Mouse (Mus musculus) heart, embryonic 13.5 days (tissue): Measurements from ENCODE around the gene Kalrn. TPM values are rescaled to one million over a fixed set of nuclear protein-coding genes. Genes with fewer than 3 reads are reported as not detected.

Experiments
- ATAC-seq: fragments of 200-750 bp; cut with Nextera tagmentation; 2 replicates; pipeline ENCODE4 v1.8.0; 2017; ENCODE audit warnings: moderate TSS enrichment; ENCODE audit not compliant: insufficient number of reproducible peaks, low FRiP score, low TSS enrichment; ENCODE audit errors: extremely low read depth
- H3K27ac ChIP-seq: fragments of 300-500 bp; sonication (generic); replicated peaks from 2 replicates; pipeline ENCODE4 v1.5.1; 2015; ENCODE audit warnings: moderate library complexity, mild to moderate bottlenecking, inconsistent platforms
- H3K27me3 ChIP-seq: fragments of 300-500 bp; sonication (generic); replicated peaks from 2 replicates; pipeline ENCODE4 v1.6.1; 2015; ENCODE audit warnings: mild to moderate bottlenecking, inconsistent platforms
- H3K36me3 ChIP-seq: fragments of 300-500 bp; sonication (generic); 2 replicates; pipeline ENCODE4 v1.6.1; 2015; ENCODE audit warnings: mild to moderate bottlenecking, inconsistent platforms
- H3K4me1 ChIP-seq: fragments of 300-500 bp; sonication (generic); 2 replicates; pipeline ENCODE4 v1.6.1; 2015; ENCODE audit warnings: inconsistent platforms
- H3K4me2 ChIP-seq: fragments of 300-500 bp; sonication (generic); 2 replicates; pipeline ENCODE4 v1.6.1; 2015; ENCODE audit warnings: inconsistent platforms, mild to moderate bottlenecking, moderate library complexity
- H3K4me3 ChIP-seq: fragments of 300-500 bp; sonication (generic); 2 replicates; pipeline ENCODE4 v1.5.1; 2015; ENCODE audit warnings: moderate library complexity, mild to moderate bottlenecking, inconsistent platforms
- H3K9ac ChIP-seq: fragments of 300-500 bp; sonication (generic); 2 replicates; pipeline ENCODE4 v1.6.1; 2015; ENCODE audit warnings: inconsistent platforms, mild to moderate bottlenecking, moderate library complexity
- H3K9me3 ChIP-seq: fragments of 300-500 bp; sonication (generic); 2 replicates; pipeline ENCODE4 v1.6.1; 2016; ENCODE audit warnings: inconsistent platforms
- WGBS: fragments of 180-500 bp; shearing (Covaris S2); methylation state at CpG from one replicate; pipeline ENCODE4 v1.1.7; 2015; ENCODE audit warnings: mixed read lengths; 5-methylcytosine and 5-hydroxymethylcytosine counted together
- polyA plus RNA-seq: library from polyadenylated mRNA; unstranded; fragments of >200 nt; fragmentation: Nextera tagmentation; extraction: Ambion mirVana; gene quantifications from 2 replicates; pipeline ENCODE4 v1.2.1, GENCODE M21; 2015

The Kalrn gene
- polyA plus RNA-seq, 1 experiment from 2014 or later: 28.1 TPM

DNA sequence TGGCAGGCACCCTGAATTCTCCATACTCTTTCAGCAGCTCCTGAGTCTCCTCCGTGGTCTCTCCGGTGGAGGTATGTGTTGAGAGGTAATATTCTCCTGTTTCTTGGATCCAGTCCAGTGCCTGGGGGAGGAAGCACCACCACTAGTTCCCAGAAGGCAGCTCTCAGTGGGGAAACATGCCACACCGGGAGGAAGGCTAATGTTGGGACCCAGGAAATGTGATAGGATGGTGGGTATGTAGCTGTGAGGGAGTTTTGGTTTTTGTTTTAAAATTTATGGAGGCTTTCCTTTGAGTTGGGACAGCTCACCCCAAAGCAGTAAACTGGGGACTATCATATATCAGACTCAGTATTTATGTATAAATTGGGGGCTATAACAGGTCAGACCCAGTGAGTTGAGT lies 361.2 kb downstream of the Kalrn start:
- Histone ChIP-seq H3K4me1 (peaks cover 50% of the 10 kb centered on the region), H3K4me2 (no peak overlapping the region), H3K36me3 (peaks cover 75% of the 10 kb centered on the region), H3K27me3 (no peaks in the 10 kb centered on the region), H3K4me3 (no peak overlapping the region), H3K9ac (no peak overlapping the region), H3K9me3 (no peaks in the 10 kb centered on the region), H3K27ac (0 out of 2 replicates have a peak overlapping the region, but pooled peaks have one; percentile 50)
- 33% methylated on average over 3 of the region's 3 CpGs for WGBS
- ATAC-seq: no peak

DNA sequence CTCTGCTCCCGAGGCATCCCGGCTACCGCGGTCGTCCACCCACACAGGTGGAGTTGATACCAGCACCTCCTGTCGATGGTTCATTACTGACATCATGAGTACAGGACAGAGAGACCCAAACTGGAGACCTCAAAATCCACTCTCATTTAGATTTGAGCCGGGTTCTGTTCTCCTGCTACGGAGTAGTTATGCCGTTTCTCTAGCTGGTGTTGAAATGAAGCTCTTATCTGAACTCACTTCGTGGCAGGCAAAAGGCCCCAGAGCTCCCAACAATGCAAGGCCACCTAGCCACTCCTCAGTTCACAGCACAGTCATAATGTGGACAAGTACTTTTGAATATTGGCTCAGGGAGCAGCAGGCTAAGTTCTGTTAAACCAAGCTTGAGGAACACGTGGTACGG lies 362.1 kb downstream of the Kalrn start:
- no peak for ATAC-seq
- H3K27me3 ChIP-seq: no peaks in the 10 kb centered on the region
- H3K4me1 ChIP-seq: peaks cover 49% of the 10 kb centered on the region
- 0 out of 2 replicates have a peak overlapping the region, but pooled peaks have one; percentile 15 for H3K9ac ChIP-seq
- no peak overlapping the region for H3K4me3 ChIP-seq
- 38% methylated on average over 12 of the region's 12 CpGs for WGBS
- peaks cover 77% of the 10 kb centered on the region for H3K36me3 ChIP-seq
- H3K4me2 ChIP-seq: peak overlapping the region; percentile 22; the same call in 1 of the 2 replicates
- no peaks in the 10 kb centered on the region for H3K9me3 ChIP-seq
- peak overlapping the region; percentile 50 for H3K27ac ChIP-seq

DNA sequence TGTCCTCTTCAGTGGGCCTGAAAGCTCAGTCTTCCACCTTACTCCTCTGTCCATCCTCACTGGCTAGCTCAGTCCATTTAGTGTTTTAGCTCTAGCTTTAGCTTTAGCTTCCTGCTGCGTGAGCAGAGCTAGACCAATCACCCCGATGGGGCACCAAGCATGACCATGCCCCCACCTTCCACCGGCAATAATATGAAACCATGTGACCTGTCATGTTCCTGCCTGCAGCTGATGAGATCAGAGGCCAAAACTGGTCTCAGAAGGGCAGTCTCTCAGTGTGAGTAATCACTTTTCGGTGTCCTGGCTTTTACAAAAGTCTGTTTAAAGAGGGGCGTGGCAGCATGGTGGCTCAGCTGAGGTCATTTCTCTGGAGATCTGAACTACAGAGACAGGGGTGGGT lies 364.6 kb downstream of the Kalrn start:
- Histone ChIP-seq H3K27me3 (no peaks in the 10 kb centered on the region), H3K36me3 (peaks cover 77% of the 10 kb centered on the region), H3K9ac (peak overlapping the region; percentile 61), H3K4me2 (no peak overlapping the region), H3K4me3 (no peak overlapping the region), H3K27ac (peak overlapping the region; percentile 81), H3K4me1 (peaks cover 44% of the 10 kb centered on the region), H3K9me3 (no peaks in the 10 kb centered on the region)
- WGBS: 44% methylated on average over 5 of the region's 5 CpGs
- no peak for ATAC-seq

DNA sequence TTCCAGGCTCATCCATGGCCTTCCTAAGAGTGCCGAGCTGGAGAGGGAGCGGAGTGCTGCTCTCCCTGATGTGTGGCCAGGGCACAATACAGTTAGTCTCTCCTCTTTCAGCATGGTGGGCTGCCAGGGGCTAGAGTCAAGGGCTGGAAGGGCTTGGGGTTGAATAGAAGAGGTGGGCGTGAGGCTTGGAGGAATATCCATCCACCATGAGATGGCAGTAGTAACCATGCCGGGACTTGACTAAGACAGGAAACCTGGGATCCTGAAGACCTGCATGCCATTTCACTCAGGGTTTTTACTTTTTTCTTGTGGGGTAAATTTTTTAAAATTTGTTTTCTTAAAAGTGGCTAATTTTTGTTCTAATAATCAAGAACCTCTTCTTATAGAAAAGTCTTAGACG lies 365.4 kb downstream of the Kalrn start:
- H3K9ac ChIP-seq: no peak overlapping the region
- H3K4me3 ChIP-seq: no peak overlapping the region
- peaks cover 44% of the 10 kb centered on the region for H3K4me1 ChIP-seq
- H3K4me2 ChIP-seq: no peak overlapping the region
- H3K36me3 ChIP-seq: peaks cover 78% of the 10 kb centered on the region
- H3K27ac ChIP-seq: no peak overlapping the region
- H3K9me3 ChIP-seq: no peaks in the 10 kb centered on the region
- no peaks in the 10 kb centered on the region for H3K27me3 ChIP-seq
- WGBS: 73% methylated on average over 5 of the region's 5 CpGs
- no peak for ATAC-seq

DNA sequence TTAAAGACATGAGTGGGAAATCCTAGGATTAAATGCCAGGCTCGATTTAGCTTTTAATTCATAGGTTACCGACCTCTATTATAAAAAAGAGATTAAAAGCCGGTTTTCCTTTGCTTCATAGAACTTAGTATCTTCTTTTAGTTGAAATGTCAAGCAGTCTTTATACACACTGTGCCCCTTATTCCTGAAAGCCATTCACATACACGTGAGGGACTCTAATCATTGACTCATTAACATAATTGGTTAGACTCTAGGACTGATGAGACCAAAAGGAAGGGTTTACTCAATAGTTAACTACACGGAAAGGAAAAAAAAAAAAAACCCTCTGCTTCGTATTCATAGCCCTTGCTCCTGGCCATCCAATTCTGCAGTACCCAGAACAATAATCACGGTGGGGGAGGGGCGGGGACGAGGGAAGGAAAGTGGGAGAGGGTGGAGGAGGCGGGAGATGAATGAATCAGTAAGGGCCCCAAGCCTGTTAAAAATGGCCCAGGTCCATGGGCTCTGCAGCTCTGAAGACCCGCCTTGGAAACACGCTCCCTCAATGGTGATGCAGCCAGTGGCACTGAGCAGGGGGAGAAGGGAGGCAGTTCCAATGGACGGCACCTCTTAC lies 368.7 kb downstream of the Kalrn start:
- peaks cover 12% of the 10 kb centered on the region for H3K4me1 ChIP-seq
- no peak overlapping the region for H3K27ac ChIP-seq
- no peak overlapping the region for H3K4me2 ChIP-seq
- no peak overlapping the region for H3K4me3 ChIP-seq
- 79% methylated on average over 13 of the region's 13 CpGs for WGBS
- no peaks in the 10 kb centered on the region for H3K27me3 ChIP-seq
- H3K9ac ChIP-seq: no peak overlapping the region
- no peaks in the 10 kb centered on the region for H3K9me3 ChIP-seq
- H3K36me3 ChIP-seq: peaks cover 80% of the 10 kb centered on the region
- no peak for ATAC-seq

DNA sequence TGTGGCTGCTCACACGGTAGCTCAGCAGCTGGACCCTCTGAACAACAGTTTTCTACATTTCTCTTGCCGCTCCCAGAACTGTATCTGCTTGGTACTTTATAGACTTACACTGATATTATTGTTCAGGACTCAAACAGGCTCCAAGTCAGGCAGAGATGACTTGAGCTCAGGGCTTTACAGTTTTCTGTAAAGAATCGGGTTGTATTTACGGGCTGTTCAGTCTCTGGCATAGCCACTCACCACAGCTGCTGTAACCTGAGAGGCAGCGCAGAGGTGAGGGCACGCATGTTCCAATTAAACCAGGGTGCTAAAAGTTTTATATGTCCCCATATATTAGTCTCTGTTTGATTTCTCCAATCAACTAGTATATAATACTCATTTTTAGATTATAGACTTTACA lies 373.8 kb downstream of the Kalrn start:
- WGBS: 76% methylated on average over 6 of the region's 6 CpGs
- H3K36me3 ChIP-seq: peaks cover 77% of the 10 kb centered on the region
- no peak overlapping the region for H3K4me2 ChIP-seq
- no peaks in the 10 kb centered on the region for H3K4me1 ChIP-seq
- no peak for ATAC-seq
- H3K9me3 ChIP-seq: no peaks in the 10 kb centered on the region
- H3K9ac ChIP-seq: no peak overlapping the region
- H3K27me3 ChIP-seq: no peaks in the 10 kb centered on the region
- H3K27ac ChIP-seq: no peak overlapping the region
- H3K4me3 ChIP-seq: no peak overlapping the region

DNA sequence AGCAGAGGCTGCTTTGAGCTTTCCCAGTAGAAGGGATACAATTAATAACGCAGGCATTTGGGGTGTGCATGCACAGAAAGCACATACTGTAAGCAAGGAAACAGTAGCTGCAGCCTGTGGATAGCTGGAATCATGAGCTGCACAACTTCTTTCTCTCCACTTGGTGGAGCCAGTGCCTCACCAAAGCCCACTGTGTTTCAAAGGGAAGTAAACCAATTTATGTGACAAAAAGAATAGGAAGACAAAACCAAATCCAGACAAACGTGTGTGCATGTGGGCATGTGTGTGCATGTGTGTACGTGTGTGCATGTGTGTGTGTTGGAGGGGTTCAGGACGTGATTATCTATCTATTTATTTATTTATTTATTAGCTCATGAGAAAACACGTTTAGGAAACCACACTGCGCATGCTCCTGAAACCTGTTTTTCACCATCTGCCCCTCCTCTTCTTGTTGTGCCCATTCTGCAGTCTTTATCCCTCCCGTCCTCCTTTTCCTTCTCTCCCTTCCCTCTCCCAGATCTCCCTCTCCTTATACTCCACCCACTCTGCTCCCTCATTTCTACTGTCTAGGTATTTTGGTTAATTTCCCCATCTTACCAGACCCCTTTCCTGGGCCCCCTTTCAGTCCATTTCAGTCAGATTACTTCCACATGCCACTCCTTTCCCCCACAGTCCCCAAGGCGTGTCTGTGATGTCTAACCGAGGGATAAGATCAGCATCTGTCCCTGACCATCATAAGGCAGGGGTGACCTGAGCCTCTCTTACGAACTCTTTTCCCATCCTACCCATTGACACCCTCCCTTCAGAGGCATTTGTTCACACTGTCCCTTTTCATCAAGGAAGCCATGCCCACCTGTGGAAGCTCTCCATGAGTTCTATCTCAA lies 380.1 kb downstream of the Kalrn start:
- ATAC-seq: no peak
- Histone ChIP-seq H3K27me3 (no peaks in the 10 kb centered on the region), H3K27ac (no peak overlapping the region), H3K9me3 (no peaks in the 10 kb centered on the region), H3K4me1 (no peaks in the 10 kb centered on the region), H3K9ac (no peak overlapping the region), H3K36me3 (peaks cover 60% of the 10 kb centered on the region), H3K4me2 (no peak overlapping the region), H3K4me3 (no peak overlapping the region)
- WGBS: 45% methylated on average over 10 of the region's 10 CpGs

DNA sequence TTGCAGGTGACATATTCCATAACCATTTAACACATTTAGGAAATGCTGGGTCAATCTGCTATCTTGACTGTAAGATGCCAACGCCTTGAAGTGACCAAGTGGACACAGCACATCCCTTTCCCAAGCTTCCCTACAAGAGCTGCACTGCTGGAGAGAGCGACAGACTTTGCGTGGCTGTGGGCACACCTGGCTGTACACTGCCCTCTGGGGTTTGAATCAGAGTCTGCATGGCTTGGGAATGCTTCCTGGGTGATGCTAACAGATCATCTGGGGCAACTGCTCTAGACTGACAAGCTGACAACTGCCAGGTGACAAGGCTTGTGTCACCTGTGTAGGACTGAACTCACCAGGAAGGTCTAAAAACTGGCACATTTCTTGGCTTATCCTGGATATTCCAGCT lies 388.6 kb downstream of the Kalrn start:
- Histone ChIP-seq H3K9me3 (no peaks in the 10 kb centered on the region), H3K4me1 (peaks cover 5% of the 10 kb centered on the region; the same call in 1 of the 2 replicates), H3K36me3 (peaks cover 62% of the 10 kb centered on the region), H3K9ac (no peak overlapping the region), H3K27ac (no peak overlapping the region), H3K4me2 (no peak overlapping the region), H3K27me3 (no peaks in the 10 kb centered on the region), H3K4me3 (no peak overlapping the region)
- no peak for ATAC-seq
- 51% methylated on average over 3 of the region's 3 CpGs for WGBS

DNA sequence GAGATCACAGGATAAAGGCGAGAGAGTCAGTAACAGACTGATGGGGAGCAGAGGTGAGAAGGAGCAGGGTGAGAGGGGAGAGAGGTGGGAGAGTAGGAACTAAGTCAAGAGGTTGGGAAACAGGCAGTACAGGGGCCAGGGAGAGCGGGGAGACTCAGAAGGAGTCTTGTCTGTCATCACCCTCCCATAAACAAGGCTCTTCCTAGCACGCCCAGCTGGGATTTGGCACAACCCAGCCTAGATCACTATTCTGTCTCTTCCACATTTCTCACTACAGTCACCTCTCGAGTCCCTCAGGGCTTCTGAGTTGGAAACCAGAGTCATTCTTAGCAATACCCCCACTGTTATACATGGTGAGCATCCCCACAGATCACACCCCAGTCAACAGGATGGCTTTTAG lies 390.1 kb downstream of the Kalrn start:
- no peak overlapping the region for H3K4me3 ChIP-seq
- no peak for ATAC-seq
- no peak overlapping the region for H3K27ac ChIP-seq
- no peak overlapping the region for H3K9ac ChIP-seq
- H3K4me2 ChIP-seq: no peak overlapping the region
- H3K36me3 ChIP-seq: peaks cover 61% of the 10 kb centered on the region
- H3K27me3 ChIP-seq: no peaks in the 10 kb centered on the region
- H3K9me3 ChIP-seq: no peaks in the 10 kb centered on the region
- 51% methylated on average over 4 of the region's 4 CpGs for WGBS
- peaks cover 5% of the 10 kb centered on the region; the same call in 1 of the 2 replicates for H3K4me1 ChIP-seq

DNA sequence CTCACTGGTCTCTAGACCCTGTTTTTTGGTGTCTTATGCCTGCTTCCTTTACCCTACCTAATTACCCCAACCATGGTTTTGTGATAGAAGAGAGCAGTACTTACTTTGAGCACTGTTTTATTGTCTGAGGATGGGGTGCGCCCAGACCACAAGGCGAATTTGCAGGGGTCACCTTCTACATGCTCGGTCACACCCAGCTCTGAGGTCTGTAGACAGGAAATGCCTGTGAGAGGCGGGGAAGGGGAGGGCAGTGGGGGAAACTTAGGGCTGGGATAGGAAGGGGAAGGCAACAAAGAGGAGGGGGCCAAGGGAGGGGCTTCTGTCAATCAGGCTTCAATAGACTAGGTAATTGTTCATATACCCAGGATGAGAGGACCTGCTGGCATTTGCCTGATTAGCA lies 397.7 kb downstream of the Kalrn start:
- peaks cover 94% of the 10 kb centered on the region for H3K36me3 ChIP-seq
- H3K27me3 ChIP-seq: no peaks in the 10 kb centered on the region
- 83% methylated on average over 4 of the region's 4 CpGs for WGBS
- H3K4me1 ChIP-seq: no peaks in the 10 kb centered on the region
- H3K27ac ChIP-seq: no peak overlapping the region
- H3K4me3 ChIP-seq: no peak overlapping the region
- no peak overlapping the region for H3K9ac ChIP-seq
- H3K4me2 ChIP-seq: no peak overlapping the region
- H3K9me3 ChIP-seq: no peaks in the 10 kb centered on the region
- ATAC-seq: no peak

DNA sequence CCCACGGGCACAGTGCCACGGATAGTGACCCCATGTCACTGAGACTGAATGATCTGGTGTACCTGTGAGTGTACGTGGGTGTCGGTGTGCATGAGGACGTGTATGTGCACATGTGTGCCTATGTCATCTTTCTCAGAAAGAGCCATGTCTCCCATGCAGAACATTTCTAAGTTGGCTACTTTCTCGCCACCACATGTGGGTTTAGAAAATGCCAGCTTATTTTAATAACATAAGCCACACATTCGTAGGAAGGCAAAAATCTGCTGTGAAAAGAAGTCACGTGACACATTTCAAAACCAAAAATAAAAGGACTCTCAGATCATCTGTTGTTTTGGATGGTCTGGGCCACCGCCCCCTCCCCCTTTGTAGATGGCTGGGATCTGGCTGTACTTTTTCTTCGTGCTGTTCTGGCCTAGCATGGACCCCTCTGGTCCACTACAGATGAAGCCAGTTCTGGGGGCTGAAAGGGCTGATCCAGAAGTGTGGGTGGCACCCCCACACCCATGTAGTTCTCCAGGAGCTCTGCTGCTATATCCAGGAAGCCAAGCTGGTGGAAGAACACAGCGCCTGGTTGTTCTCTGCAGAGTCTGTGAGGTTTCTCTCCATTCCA lies 400.7 kb downstream of the Kalrn start:
- H3K9me3 ChIP-seq: no peaks in the 10 kb centered on the region
- no peak overlapping the region for H3K9ac ChIP-seq
- ATAC-seq: no peak
- no peak overlapping the region for H3K4me2 ChIP-seq
- H3K4me1 ChIP-seq: peaks cover 3% of the 10 kb centered on the region; the same call in 1 of the 2 replicates
- 85% methylated on average over 11 of the region's 11 CpGs for WGBS
- no peak overlapping the region for H3K27ac ChIP-seq
- peaks cover 94% of the 10 kb centered on the region for H3K36me3 ChIP-seq
- no peaks in the 10 kb centered on the region for H3K27me3 ChIP-seq
- no peak overlapping the region for H3K4me3 ChIP-seq
